Mouse (Mus musculus) embryo, embryonic 9.5 days (tissue): ENCODE measurements around the gene Zbtb3.

ENCODE experiments used
- DNase-seq: peaks from one replicate; pipeline ENCODE4 v3.0.0-alpha.2; 2017; ENCODE audit errors: extremely low spot score

Gene Zbtb3

GRCm38 (mm10) chr19:8802130-8802821, at the start of gene Zbtb3:
Gene Zbtb3 (plus strand): TSS chr19:8802555.
- peak; percentile 95 for DNase-seq

GRCm38 (mm10) chr19:8755652-8756051, 46.7 kb upstream of the Zbtb3 start:
- DNase-seq: no peak

- peak; percentile 89 for DNase-seq
These were observed 45.5 kb upstream of the Zbtb3 start, which contains the start of gene Nxf1 for GRCm38 (mm10) chr19:8756635-8757387. Gene Nxf1 (plus strand): TSS chr19:8757073.

GRCm38 (mm10) chr19:8757471-8757998, 44.8 kb upstream of the Zbtb3 start:
- DNase-seq: no peak

- DNase-seq: no peak
These were observed 43.5 kb upstream of the Zbtb3 start for GRCm38 (mm10) chr19:8758899-8759298.

GRCm38 (mm10) chr19:8760757-8761156, 41.6 kb upstream of the Zbtb3 start:
- DNase-seq: no peak

GRCm38 (mm10) chr19:8763276-8763675, 39.1 kb upstream of the Zbtb3 start:
- no peak for DNase-seq

- DNase-seq: no peak
These were observed 36.8 kb upstream of the Zbtb3 start for GRCm38 (mm10) chr19:8765562-8765961.

GRCm38 (mm10) chr19:8770567-8771270, 31.6 kb upstream of the Zbtb3 start, which contains the start of gene Tmem223:
Gene Tmem223 (plus strand): TSS chr19:8770996.
- peak; percentile 83 for DNase-seq

- DNase-seq: no peak
These were observed 29.4 kb upstream of the Zbtb3 start for GRCm38 (mm10) chr19:8772996-8773395.

- DNase-seq: peak; percentile 31
These were observed 28.9 kb upstream of the Zbtb3 start for GRCm38 (mm10) chr19:8773409-8773808.

GRCm38 (mm10) chr19:8774086-8774835, 28.1 kb upstream of the Zbtb3 start, which contains the start of gene Tmem179b:
Gene Tmem179b (minus strand): TSS chr19:8774467.
- peak; percentile 99 for DNase-seq

- DNase-seq: no peak
These were observed 27.4 kb upstream of the Zbtb3 start for GRCm38 (mm10) chr19:8774951-8775421.

GRCm38 (mm10) chr19:8786008-8786781, 16.2 kb upstream of the Zbtb3 start, which contains the start of gene Taf6l:
Gene Taf6l (minus strand): TSS chr19:8786417.
- peak; percentile 90 for DNase-seq

GRCm38 (mm10) chr19:8788521-8788920, 13.8 kb upstream of the Zbtb3 start:
- DNase-seq: no peak

- no peak for DNase-seq
These were observed 13.2 kb upstream of the Zbtb3 start for GRCm38 (mm10) chr19:8789171-8789570.

- no peak for DNase-seq
These were observed 12.2 kb upstream of the Zbtb3 start for GRCm38 (mm10) chr19:8790171-8790570.

GRCm38 (mm10) chr19:8798264-8798946, 4.0 kb upstream of the Zbtb3 start, which contains the start of gene Polr2g:
Gene Polr2g (minus strand): TSS chr19:8798577.
- DNase-seq: peak; percentile 88

- no peak for DNase-seq
These were observed 3.4 kb upstream of the Zbtb3 start for GRCm38 (mm10) chr19:8798947-8799315.
